Mouse (Mus musculus): ENCODE data around the gene Rps6kb2.
A peak's percentile ranks its signal among the peaks of the same experiment; 100 is the strongest.

Gene Rps6kb2

GRCm38 (mm10) chr19:4155223-4156072 is 7.7 kb downstream of the Rps6kb2 start:
- DNase-seq (ENCODE audit: low read depth, low spot score), result no peak

GRCm38 (mm10) chr19:4154437-4155222 is 8.5 kb downstream of the Rps6kb2 start:
- DNase-seq (ENCODE audit: low read depth, low spot score), result no peak

GRCm38 (mm10) chr19:4153232-4153654 is 9.9 kb downstream of the Rps6kb2 start, which contains the start of gene Ptprcap:
Gene Ptprcap, plus strand, starts transcription at chr19:4153604.
- DNase-seq (ENCODE audit: low read depth, low spot score), result no peak

- DNase-seq (ENCODE audit: low read depth, low spot score), result no peak
Observed at GRCm38 (mm10) chr19:4152445-4153231, 10.5 kb downstream of the Rps6kb2 start.

GRCm38 (mm10) chr19:4151898-4152297 is 11.3 kb downstream of the Rps6kb2 start:
- no peak for DNase-seq (ENCODE audit: low read depth, low spot score)

GRCm38 (mm10) chr19:4151488-4151860 is 11.7 kb downstream of the Rps6kb2 start:
- DNase-seq (ENCODE audit: low read depth, low spot score), result no peak

- no peak for DNase-seq (ENCODE audit: low read depth, low spot score)
Observed at GRCm38 (mm10) chr19:4150567-4151487, 12.3 kb downstream of the Rps6kb2 start.

GRCm38 (mm10) chr19:4149764-4150461 is 13.2 kb downstream of the Rps6kb2 start:
- no peak for DNase-seq (ENCODE audit: low read depth, low spot score)

GRCm38 (mm10) chr19:4149283-4149682 is 13.9 kb downstream of the Rps6kb2 start:
- DNase-seq (ENCODE audit: low read depth, low spot score), result no peak

GRCm38 (mm10) chr19:4148819-4149218 is 14.3 kb downstream of the Rps6kb2 start:
- no peak for DNase-seq (ENCODE audit: low read depth, low spot score)

GRCm38 (mm10) chr19:4148491-4148806 is 14.7 kb downstream of the Rps6kb2 start, which contains the start of gene Coro1b:
Gene Coro1b, plus strand, starts transcription at chr19:4148619.
- peak; percentile 68 for DNase-seq (ENCODE audit: low read depth, low spot score)

- no peak for DNase-seq (ENCODE audit: low read depth, low spot score)
Observed at GRCm38 (mm10) chr19:4147782-4148490, 15.2 kb downstream of the Rps6kb2 start.

- DNase-seq (ENCODE audit: low read depth, low spot score), result no peak
Observed at GRCm38 (mm10) chr19:4147022-4147405, 16.1 kb downstream of the Rps6kb2 start.

- no peak for DNase-seq (ENCODE audit: low read depth, low spot score)
Observed at GRCm38 (mm10) chr19:4146366-4147021, 16.7 kb downstream of the Rps6kb2 start.

GRCm38 (mm10) chr19:4145936-4146335 is 17.2 kb downstream of the Rps6kb2 start:
- no peak for DNase-seq (ENCODE audit: low read depth, low spot score)

GRCm38 (mm10) chr19:4144550-4145498 is 18.3 kb downstream of the Rps6kb2 start:
- no peak for DNase-seq (ENCODE audit: low read depth, low spot score)

GRCm38 (mm10) chr19:4143759-4144268 is 19.3 kb downstream of the Rps6kb2 start, which contains the start of gene Cabp4:
Gene Cabp4, minus strand, starts transcription at chr19:4144033.
- no peak for DNase-seq (ENCODE audit: low read depth, low spot score)
